Mouse (Mus musculus) megakaryocyte-erythroid progenitor cell, adult 5-6 weeks (primary cell): ENCODE data around the gene Galnt3. TPM values are rescaled to one million over a fixed set of nuclear protein-coding genes. Genes with fewer than 3 reads are reported as not detected.

Source experiments
- ATAC-seq: replicated peaks from 2 replicates; pipeline ENCODE4 v1.8.0; 2016; ENCODE audit warnings: mild to moderate bottlenecking, inconsistent platforms; ENCODE audit not compliant: severe bottlenecking, poor library complexity, low FRiP score, low TSS enrichment
- total RNA-seq, 2 experiments: library from RNA; stranded (forward) in 1 of 2; stranded (reverse) in 1 of 2; fragments of 200-1000, 215-1000 nt in 1 of 2; fragments of >200 nt in 1 of 2; fragmentation: Nextera tagmentation in 1 of 2; gene quantifications; 2 replicates each; pipeline ENCODE4 v1.2.3; 2014 to 2017

The Galnt3 gene
- total RNA-seq, 2 experiments from 2014 or later, result not detected

DNA sequence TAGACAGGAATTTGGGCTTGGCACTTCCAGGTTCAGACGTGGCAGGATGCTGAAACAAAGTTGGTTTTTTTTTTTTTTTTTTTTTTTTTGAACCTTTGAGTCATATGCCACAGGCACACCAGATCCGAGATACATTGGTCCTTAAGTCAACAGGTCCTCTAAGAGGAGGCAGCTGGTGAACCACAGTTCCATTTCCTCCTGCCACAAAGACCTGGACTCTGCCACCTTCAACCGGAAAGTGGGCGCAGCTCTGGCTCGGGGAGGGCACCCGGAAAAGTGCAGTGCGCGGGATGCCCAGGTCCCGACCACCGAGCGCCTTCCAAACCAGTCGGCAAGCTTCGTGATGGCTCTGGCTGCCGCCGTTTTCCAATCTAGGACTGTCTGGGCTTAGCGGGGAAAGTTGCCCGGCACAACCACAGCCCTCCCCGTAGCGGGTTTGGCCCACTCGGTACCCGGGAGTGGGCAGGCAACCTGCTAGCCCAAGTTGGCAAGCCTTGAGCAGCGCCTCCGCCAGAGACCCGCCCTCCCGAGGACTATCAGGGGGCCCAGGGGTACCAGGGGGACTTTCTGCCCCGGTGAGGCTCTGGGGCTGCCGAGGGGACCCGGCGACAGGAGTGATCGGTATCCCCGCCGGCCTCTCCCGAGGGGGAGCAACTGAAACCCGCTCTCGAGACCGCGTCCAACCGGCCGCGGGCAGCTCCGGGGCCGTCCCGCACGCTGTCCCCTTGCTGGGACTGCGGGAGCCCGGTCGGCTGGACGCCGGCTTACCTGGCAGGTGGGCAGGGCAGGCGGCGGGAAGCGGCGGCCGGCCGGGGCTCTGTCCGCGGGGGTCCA lies 821 bp downstream of the Galnt3 start:
- no peak; the same call in 1 of the 2 replicates for ATAC-seq

GRCm38 (mm10) chr2:66117686-66118085 lies 7.1 kb downstream of the Galnt3 start:
- ATAC-seq, result no peak

GRCm38 (mm10) chr2:66107864-66108514 lies 16.8 kb downstream of the Galnt3 start:
- ATAC-seq, result no peak

DNA sequence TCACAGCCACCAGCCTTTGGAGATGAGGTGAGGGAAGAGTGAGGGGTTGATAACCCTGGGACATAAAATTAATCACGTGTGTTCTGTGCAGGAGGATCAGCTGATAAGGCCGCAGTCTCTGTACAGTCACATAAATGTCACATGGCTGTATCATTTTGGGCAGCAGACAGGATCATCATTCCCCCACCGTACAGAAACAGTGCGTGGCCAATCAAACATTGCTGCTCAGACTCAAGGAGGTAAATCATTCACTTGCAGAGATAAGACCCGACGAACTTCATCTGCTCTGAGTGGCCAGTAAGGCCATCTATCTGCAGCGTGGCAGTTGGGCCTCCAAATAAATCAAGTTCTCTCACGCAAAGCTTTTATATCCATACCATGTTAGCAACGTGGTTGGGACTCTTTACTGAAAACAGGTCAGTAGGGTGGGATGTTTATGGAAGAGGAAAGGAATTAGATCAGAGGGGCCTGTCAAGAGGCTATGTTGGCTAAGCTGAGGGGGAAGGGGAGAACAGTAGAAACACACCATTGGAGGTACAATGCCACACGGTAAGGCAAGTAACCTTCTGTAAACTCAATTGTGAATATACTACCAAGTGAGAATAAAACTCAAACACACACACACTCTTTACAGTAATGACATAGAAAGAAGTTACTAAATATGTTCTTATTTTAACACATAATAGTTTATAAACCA lies 20.9 kb downstream of the Galnt3 start:
- ATAC-seq, result no peak

- ATAC-seq, result no peak
These were observed 23.0 kb downstream of the Galnt3 start for GRCm38 (mm10) chr2:66101686-66102304.

DNA sequence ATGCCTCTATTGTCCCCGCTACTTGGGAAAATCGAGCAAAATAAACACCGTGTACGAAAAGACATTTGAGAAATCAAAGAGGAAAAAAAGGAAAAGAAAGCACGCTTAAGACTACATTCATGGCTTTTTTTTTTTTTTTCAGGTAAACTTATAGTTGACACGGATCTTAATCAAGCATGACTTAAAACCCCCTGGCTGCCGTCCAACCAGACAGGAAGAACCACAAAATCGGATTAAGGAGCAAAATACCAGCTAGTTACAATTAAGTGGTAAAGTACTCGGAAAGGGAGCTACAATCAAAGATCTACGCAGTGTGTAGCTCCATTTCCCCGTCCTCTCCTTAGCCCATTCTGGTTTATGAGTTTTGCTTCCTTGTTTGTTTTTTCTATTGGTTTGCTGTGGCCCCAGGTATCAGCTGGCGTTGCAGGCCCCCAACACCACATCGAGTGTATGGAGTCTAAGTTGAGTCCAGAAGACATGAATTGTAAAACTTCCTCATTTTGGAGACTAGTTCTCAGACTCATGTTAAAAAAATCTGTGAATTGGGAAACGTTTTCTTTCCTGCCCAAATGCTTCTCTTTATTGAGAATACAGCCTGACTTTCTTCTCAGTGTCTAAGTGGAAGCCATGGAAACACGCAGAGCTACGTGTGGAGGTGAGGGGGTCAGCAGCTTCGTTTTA lies 24.0 kb downstream of the Galnt3 start:
- no peak for ATAC-seq

DNA sequence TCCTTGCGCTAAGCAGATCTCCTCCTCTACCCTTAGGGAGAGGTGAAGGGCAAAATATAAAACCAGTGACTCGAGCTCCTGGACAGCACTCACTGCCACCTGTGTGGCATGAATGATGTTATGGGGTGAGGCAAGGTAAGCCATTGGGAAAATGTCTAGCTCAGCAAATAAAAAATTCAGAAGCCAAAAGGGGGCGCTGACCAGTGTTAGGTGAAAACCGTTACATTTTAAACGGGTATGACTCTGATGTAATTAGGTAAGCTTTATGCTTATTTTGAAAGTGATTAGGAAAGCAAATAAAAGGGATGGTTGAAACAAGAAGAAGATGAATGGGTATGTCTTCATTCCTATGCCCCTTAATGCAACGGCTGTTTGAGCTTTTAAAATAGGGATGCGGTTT lies 24.6 kb downstream of the Galnt3 start:
- no peak for ATAC-seq

DNA sequence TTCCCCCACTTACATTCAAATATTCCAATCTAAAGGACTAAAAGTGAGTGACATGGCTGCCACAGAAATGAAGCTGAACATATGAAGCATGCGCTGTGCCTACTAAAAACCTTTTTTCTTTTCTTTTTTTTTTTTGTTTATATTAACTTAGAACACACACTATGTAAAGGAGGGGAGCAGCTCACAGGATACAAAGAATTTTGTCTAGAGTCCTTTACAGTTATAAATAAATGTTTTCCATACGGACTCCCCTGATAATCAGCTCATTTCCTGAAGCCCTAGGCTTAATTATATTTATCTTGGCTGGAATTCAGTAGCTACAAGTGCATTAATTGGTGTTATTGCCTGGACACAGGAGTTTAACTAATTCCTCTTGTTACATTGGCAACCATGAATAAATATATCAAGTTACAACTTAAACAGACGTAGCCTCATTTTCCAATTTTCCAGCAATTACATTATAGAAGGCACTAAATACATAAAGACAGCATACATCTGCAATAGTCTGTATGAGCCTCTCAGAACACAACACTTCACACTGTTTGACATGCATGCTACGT lies 30.1 kb downstream of the Galnt3 start:
- ATAC-seq, result no peak

GRCm38 (mm10) chr2:66091296-66091695 lies 33.5 kb downstream of the Galnt3 start:
- ATAC-seq, result no peak

- no peak for ATAC-seq
These were observed 42.9 kb downstream of the Galnt3 start for GRCm38 (mm10) chr2:66081876-66082275.

- ATAC-seq, result no peak
These were observed 44.1 kb downstream of the Galnt3 start for GRCm38 (mm10) chr2:66080731-66081130.

- ATAC-seq, result no peak
These were observed 55.3 kb downstream of the Galnt3 start for GRCm38 (mm10) chr2:66069454-66069853.

DNA sequence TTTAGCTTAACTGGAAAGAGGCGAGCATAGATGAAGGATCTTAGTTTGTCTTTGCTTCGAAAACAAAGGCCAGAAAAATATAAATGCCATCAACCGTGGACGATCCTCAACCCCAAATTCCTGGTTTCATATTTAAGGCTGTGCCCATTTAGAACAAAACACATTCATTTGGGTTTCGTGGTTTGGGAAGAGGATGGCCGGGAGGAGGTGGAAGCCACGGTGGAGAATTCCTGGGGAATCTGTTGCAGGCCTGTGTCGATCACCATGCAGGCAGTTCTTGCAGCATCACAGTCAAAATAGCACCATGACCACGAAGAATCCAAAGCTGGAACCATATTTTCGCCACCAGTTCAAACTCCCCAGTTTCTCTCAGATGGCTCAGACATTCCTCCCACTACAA lies 61.5 kb downstream of the Galnt3 start:
- ATAC-seq, result no peak

- peak; percentile 76 for ATAC-seq
These were observed 80.2 kb downstream of the Galnt3 start for GRCm38 (mm10) chr2:66044405-66045089.

DNA sequence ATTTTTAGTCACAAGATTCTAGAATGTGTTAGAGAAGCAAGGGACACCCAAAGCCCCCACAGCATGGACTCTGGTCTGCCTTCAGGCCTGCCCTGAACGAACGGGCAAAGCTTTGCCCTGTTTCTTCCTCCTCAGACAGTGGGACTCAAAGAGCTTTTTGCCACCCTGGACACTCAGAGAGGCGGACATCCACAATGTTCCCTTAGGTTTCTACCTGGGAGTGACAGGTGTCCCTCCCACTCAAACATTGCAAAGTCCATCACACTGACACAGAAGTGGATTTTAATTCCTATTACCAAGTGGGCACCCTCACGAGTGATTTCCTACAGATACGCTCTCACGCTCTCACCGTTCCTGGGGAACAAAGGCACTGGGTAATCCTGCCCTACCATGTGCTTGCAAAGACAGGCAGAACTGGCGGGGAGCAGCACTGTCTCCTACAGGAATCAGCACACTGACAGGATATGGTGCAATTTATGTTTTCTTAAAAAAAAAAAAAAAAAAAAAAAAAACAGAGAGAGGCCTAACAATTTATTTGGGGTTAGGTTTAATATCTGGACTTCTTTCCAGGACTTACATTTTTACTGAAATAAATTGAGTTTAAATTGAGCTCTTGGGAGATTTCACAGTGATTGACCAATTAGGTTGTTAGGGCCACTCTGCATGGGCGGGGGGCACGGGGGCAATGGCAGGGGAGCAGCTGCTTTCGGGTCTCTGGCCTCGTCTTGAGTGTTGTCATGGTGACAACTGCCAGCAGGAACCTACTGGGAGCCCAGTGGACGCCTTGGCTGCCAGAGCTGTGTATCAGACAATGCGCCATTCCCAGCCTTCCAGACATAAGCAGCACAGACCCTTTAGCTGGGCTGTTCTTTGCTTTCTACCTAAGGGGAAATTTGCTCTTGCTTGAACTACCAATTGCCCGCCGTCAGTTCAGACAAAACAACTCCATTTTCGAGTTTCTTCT lies 81.1 kb downstream of the Galnt3 start:
- peak; percentile 37; the same call in 1 of the 2 replicates for ATAC-seq

- ATAC-seq, result no peak
These were observed 82.8 kb downstream of the Galnt3 start for GRCm38 (mm10) chr2:66041917-66042419.

- ATAC-seq, result no peak
These were observed 83.4 kb downstream of the Galnt3 start for GRCm38 (mm10) chr2:66041203-66041916.
